Mouse (Mus musculus) gastrocnemius, postnatal 10 days (tissue): ENCODE measurements around the gene Cstf3. TPM values are rescaled to one million over a fixed set of nuclear protein-coding genes. Genes with fewer than 3 reads are reported as not detected.
A peak's percentile ranks its signal among the peaks of the same experiment; 100 is the strongest.

Experiments used
- DNase-seq: peaks from one replicate; pipeline ENCODE4 v3.0.0; 2021; ENCODE audit warnings: mixed read lengths
- total RNA-seq, 2 experiments: library from RNA; stranded (reverse); gene quantifications; 2 replicates each; pipeline ENCODE4 v1.2.3; 2021

Gene Cstf3
- total RNA-seq, 2 experiments from 2014 or later: 12.4 to 17.0 TPM

- DNase-seq: peak; percentile 58
Observed at GRCm38 (mm10) chr2:104711585-104712485, 121.5 kb downstream of the Cstf3 start, which contains the start of gene Tcp11l1. Tcp11l1 (minus strand) TSS chr2:104712169.

- DNase-seq: no peak
Observed at GRCm38 (mm10) chr2:104712486-104712809, 122.1 kb downstream of the Cstf3 start.

GRCm38 (mm10) chr2:104714254-104714691 lies 124.0 kb downstream of the Cstf3 start:
- DNase-seq: peak; percentile 26

Other genes with a start within 250 kb of the Cstf3 start
- 1 to 10 TPM; 2.9 to 3.0 TPM for gene D430041D05Rik, start 179.5 kb upstream of the Cstf3 start, total RNA-seq
- gene Hipk3, start 96.1 kb upstream of the Cstf3 start, total RNA-seq: 100 to 1,000 TPM; 147 to 152 TPM
- gene Tcp11l1, start 121.6 kb downstream of the Cstf3 start, total RNA-seq: 1 to 10 TPM; 5.7 to 7.2 TPM
- gene Pin1rt1, start 125.9 kb downstream of the Cstf3 start, total RNA-seq: not detected
- gene Depdc7, start 152.4 kb downstream of the Cstf3 start, total RNA-seq: 1 to 10 TPM; 2.3 to 3.0 TPM
- gene Qser1, start 226.2 kb downstream of the Cstf3 start, total RNA-seq: 10 to 100 TPM; 27.6 to 29.3 TPM